ENCODE assay signal across 13 mouse cellular contexts in the genomic region with DNA sequence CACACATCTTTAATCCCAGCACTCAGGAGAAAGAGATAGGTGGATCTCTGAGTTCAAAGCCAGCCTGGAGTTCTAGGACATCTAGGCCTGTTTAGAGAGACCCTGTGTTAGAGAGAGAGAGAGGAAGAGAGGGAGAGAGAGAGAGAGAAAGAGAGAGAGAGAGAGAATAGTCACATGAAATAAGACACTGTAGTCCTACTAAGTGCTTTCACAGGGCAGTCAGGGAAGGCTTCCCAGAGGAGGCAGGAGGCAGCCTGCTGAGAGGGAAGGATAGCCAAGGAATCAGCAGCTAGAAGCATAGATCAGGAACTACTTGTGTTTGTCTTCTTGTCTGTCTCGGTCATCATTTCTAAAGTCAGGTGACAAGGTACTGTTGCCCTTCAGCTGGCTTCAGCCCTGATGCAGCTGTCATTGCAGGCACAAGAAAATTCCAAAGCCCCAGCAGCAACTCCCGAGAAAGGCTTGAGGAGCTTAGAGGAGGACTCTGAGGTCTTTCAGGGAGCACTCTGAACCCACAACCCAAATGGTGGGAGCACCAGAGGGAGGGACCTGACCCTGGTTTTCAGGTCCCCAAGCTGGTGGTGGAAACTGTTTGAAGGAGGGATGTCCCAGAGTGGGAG.
"Had no signal": no experiment of that assay in that cellular context is flagged by ENCODE, and none has a peak within 500 bp of the region (broad histone marks: within the 10 kb centered on the region; RNA-seq: fewer than 3 reads in every experiment).

No protein-coding gene starts in this region.

- H3K4me3 ChIP-seq: midbrain, embryonic 12.5 days; neural tube, embryonic 15.5 days had no signal

- H3K4me2 ChIP-seq: midbrain, embryonic 12.5 days; neural tube, embryonic 15.5 days had no signal

- H3K9ac ChIP-seq: liver, embryonic 13.5 days; midbrain, embryonic 12.5 days; neural tube, embryonic 15.5 days had no signal

- H3K9me3 ChIP-seq: liver, embryonic 13.5 days; midbrain, embryonic 12.5 days; neural tube, embryonic 15.5 days had no signal

- ATAC-seq: intestine, postnatal 0 days; lung, postnatal 0 days had no signal

- DNase-seq: kidney, adult 8-10 months; layer of hippocampus, adult 9-11 months; liver, embryonic 13.5 days; lung, adult 2 months; lung, postnatal 36 days; right cerebral cortex, adult 18-20 months; right cerebral cortex, postnatal 25 days; thymus, adult 2 months; thymus, postnatal 25 days had no signal

- H3K27ac ChIP-seq: midbrain, embryonic 12.5 days; neural tube, embryonic 15.5 days had no signal

- H3K36me3 ChIP-seq: liver, embryonic 13.5 days; midbrain, embryonic 12.5 days; neural tube, embryonic 15.5 days had no signal
